Mouse (Mus musculus) brain, embryonic 14.5 days (tissue): ENCODE measurements around the gene Vmn1r188.

Source experiments
- CTCF ChIP-seq: fragments of 200-500 bp; IDR thresholded peaks from 2 replicates; pipeline ENCODE4 v1.5.1; 2012; ENCODE audit warnings: inconsistent platforms, mild to moderate bottlenecking, moderate library complexity, borderline replicate concordance; ENCODE audit not compliant: insufficient read depth, insufficient read length; ENCODE audit errors: extremely low read depth
- POLR2A ChIP-seq: fragments of 200-500 bp; IDR thresholded peaks from 2 replicates; pipeline ENCODE4 v1.6.1; 2012; ENCODE audit warnings: mild to moderate bottlenecking, inconsistent platforms, borderline replicate concordance; ENCODE audit not compliant: poor library complexity, insufficient read depth, insufficient read length, severe bottlenecking; ENCODE audit errors: extremely low read depth

- TF ChIP-seq CTCF, result no peak
- no peak for TF ChIP-seq POLR2A
Measured at GRCm38 (mm10) chr13:22045311-22045710, 38.9 kb upstream of the Vmn1r188 start.
